Mouse (Mus musculus): ENCODE measurements around the gene Cdc42se1.

GRCm38 (mm10) chr3:95237541-95238099 is 9.1 kb downstream of the Cdc42se1 start:
- no peak for TF ChIP-seq TAL1 (IDR thresholded peaks at IDR 0.05; ENCODE audit: low read length)
- TF ChIP-seq GATA1 (IDR thresholded peaks at IDR 0.05; ENCODE audit: low read length), result no peak

Data from erythroblast, embryonic 14.5 days (primary cell).